Mouse (Mus musculus) limb, embryonic 12.5 days (tissue): ENCODE results near the gene Tmem54. TPM values are rescaled to one million over a fixed set of nuclear protein-coding genes. Genes with fewer than 3 reads are reported as not detected.

Experiments used
- ATAC-seq: fragments of 200-750 bp; cut with Nextera tagmentation; 2 replicates; pipeline ENCODE4 v1.8.0; 2017; ENCODE audit warnings: low read depth, moderate TSS enrichment; ENCODE audit not compliant: insufficient number of reproducible peaks, insufficient read depth, low FRiP score, low TSS enrichment
- H3K27ac ChIP-seq: fragments of 300-500 bp; sonication (generic); 2 replicates; pipeline ENCODE4 v1.5.1; 2016; ENCODE audit warnings: mild to moderate bottlenecking, moderate library complexity
- H3K27me3 ChIP-seq: fragments of 300-500 bp; sonication (generic); 2 replicates; pipeline ENCODE4 v1.6.1; 2016; ENCODE audit warnings: mild to moderate bottlenecking, moderate library complexity
- H3K36me3 ChIP-seq: fragments of 300-500 bp; sonication (generic); 2 replicates; pipeline ENCODE4 v1.6.1; 2016; ENCODE audit warnings: mild to moderate bottlenecking, moderate library complexity
- H3K4me1 ChIP-seq: fragments of 300-500 bp; sonication (generic); replicated peaks from 2 replicates; pipeline ENCODE4 v1.6.1; 2016
- H3K4me2 ChIP-seq: fragments of 300-500 bp; sonication (generic); 2 replicates; pipeline ENCODE4 v1.6.1; 2016; ENCODE audit warnings: mild to moderate bottlenecking, moderate library complexity
- H3K4me3 ChIP-seq: fragments of 300-500 bp; sonication (generic); replicated peaks from 2 replicates; pipeline ENCODE4 v1.5.1; 2016; ENCODE audit warnings: mild to moderate bottlenecking
- H3K9ac ChIP-seq: fragments of 300-500 bp; sonication (generic); replicated peaks from 2 replicates; pipeline ENCODE4 v1.6.1; 2016; ENCODE audit warnings: mild to moderate bottlenecking, moderate library complexity
- H3K9me3 ChIP-seq: fragments of 300-500 bp; sonication (generic); 2 replicates; pipeline ENCODE4 v1.6.1; 2016; ENCODE audit warnings: mild to moderate bottlenecking, moderate library complexity
- WGBS: fragments of 180-500 bp; shearing (Covaris S2); methylation state at CpG from one replicate; pipeline ENCODE4 v1.1.7; 2016; 5-methylcytosine and 5-hydroxymethylcytosine counted together
- polyA plus RNA-seq: library from polyadenylated mRNA; unstranded; fragments of >200 nt; fragmentation: Nextera tagmentation; extraction: Ambion mirVana; gene quantifications from 2 replicates; pipeline ENCODE4 v1.2.1, GENCODE M21; 2016

Tmem54 gene
- polyA plus RNA-seq, 1 experiment from 2014 or later: 4.2 TPM

DNA sequence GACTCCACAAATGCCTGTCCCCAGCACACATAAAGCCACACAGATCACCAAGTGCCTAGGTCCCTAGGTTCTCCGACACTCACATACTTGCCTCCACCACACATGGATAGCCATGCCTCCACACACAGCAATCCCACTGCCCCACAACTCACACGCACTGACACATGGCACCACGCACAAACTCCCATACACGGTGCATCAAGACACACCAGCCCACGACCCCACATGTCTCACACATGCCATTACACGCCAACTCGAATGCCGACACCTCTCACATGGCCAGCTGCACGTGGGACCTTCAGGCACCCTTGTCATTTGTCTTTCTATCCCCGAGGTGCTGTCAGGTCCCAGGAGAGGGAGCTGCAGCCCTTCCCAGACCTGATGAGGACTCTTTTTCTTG, 14.4 kb downstream of the Tmem54 start:
- Histone ChIP-seq H3K36me3 (no peaks in the 10 kb centered on the region), H3K9me3 (no peaks in the 10 kb centered on the region), H3K27ac (no peak overlapping the region), H3K4me2 (no peak overlapping the region), H3K4me3 (no peak overlapping the region), H3K9ac (no peak overlapping the region), H3K4me1 (peaks cover 18% of the 10 kb centered on the region), H3K27me3 (peaks cover 85% of the 10 kb centered on the region)
- no peak for ATAC-seq
- whole genome bisulfite sequencing: 73% methylated on average over 10 of the region's 10 CpGs

DNA sequence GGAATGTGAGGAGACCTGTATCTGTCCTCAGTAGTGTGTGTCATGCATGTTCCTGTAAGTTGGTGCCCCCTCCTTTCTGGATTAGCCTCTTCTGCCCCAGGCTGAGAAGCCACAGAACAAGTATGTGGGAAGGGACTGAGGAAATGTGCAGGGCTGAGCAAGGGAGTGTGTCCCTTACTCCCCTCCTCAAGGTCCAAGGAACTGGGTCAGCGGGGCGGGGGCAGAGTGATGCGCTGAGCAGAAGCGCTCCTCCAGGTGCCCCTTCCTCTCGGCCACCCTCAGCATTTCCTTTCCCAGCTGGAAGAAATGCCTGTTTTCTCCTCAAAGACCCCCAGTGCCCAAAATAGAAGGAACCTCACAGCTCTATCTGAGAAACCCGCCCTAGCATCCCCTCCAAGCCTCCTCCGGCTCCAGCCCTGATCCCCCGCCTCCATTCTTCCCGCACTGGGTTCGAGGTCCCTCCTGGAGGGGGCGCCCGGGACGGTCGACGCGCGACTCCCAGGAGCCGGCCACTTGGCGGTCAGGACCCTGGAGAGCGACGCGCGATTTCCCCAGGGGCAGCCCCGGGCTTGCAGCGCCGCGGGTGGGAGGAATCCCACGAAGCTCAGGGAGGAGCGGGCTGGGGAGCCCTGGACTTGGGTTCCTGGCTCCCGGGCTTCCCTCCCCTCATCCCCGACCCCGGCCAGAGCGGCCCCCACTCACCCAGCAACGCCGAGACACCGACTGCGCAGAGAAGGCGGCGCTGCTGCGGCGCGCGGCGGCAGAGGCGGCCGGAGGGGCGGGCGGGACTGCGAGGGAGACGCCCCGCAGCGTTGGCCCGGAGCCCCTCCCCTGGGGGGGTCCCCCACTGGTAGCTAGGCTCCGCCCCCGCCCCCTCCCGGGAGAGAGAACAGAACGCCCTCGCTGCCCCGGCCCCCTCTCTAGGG, 15.4 kb downstream of the Tmem54 start:
- WGBS: under 1% methylated on average over 59 of the region's 59 CpGs
- Histone ChIP-seq H3K27me3 (peaks cover 85% of the 10 kb centered on the region), H3K4me3 (peak overlapping the region; percentile 47), H3K9ac (peak overlapping the region; percentile 27; the same call in 1 of the 2 replicates), H3K27ac (no peak overlapping the region), H3K4me1 (peaks cover 25% of the 10 kb centered on the region), H3K36me3 (no peaks in the 10 kb centered on the region), H3K9me3 (no peaks in the 10 kb centered on the region), H3K4me2 (peak overlapping the region; percentile 89)
- ATAC-seq: no peak

DNA sequence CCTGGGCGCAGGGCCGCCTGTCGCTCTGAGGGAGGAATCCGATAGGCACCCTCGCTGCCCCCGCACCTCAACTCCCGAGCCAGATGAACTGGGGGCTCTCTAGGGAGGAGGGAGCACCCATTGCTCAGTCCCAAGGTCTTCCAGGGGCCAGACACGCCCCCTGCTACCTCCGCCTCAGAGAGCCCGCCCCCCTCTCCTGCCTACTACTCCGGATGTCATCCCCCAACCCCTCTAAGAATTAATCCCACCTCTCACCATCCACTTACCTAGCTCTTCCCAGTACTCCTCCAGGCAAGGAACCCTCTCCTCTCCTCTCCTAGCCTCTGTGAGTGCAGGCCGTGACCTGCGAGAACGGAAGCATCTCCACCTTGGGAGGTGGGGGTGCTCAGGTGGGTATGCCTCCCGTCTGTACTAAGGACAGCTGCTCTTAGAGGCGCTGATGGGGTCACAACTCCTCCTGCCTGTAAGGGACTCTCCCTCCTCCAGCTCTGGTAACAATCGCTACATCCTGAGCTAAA, 16.3 kb downstream of the Tmem54 start, which contains the start of gene Hpca:
Gene Hpca, minus strand, starts transcription at position 468 of the 518 bp plus-strand sequence.
- Histone ChIP-seq H3K4me2 (peak within 1 kb of the TSS; percentile 89), H3K27ac (no peak within 1 kb of the TSS), H3K4me1 (peaks cover 29% of the 10 kb centered on the region), H3K4me3 (peak within 1 kb of the TSS; percentile 47), H3K27me3 (peaks cover 89% of the 10 kb centered on the region), H3K9ac (peak within 1 kb of the TSS; percentile 27; the same call in 1 of the 2 replicates), H3K9me3 (no peaks in the 10 kb centered on the region), H3K36me3 (no peaks in the 10 kb centered on the region)
- ATAC-seq: no peak
- 1% methylated on average over 16 of the region's 17 CpGs for WGBS

GRCm38 (mm10) chr4:129122107-129122506, 16.8 kb downstream of the Tmem54 start:
- no peak for ATAC-seq
- 31% methylated on average over 9 of the region's 9 CpGs for WGBS
- no peak overlapping the region for H3K27ac ChIP-seq
- H3K9me3 ChIP-seq: no peaks in the 10 kb centered on the region
- peaks cover 29% of the 10 kb centered on the region for H3K4me1 ChIP-seq
- H3K36me3 ChIP-seq: no peaks in the 10 kb centered on the region
- no peak overlapping the region for H3K9ac ChIP-seq
- peaks cover 87% of the 10 kb centered on the region for H3K27me3 ChIP-seq
- no peak overlapping the region for H3K4me2 ChIP-seq
- H3K4me3 ChIP-seq: peak overlapping the region; percentile 47; the same call in 1 of the 2 replicates

- H3K9ac ChIP-seq: no peak overlapping the region
- 33% methylated on average over 8 of the region's 8 CpGs for WGBS
- H3K4me2 ChIP-seq: no peak overlapping the region
- no peak for ATAC-seq
- H3K4me1 ChIP-seq: peaks cover 29% of the 10 kb centered on the region
- no peaks in the 10 kb centered on the region for H3K36me3 ChIP-seq
- no peak overlapping the region for H3K4me3 ChIP-seq
- H3K27ac ChIP-seq: no peak overlapping the region
- peaks cover 87% of the 10 kb centered on the region for H3K27me3 ChIP-seq
- no peaks in the 10 kb centered on the region for H3K9me3 ChIP-seq
These were observed 17.4 kb downstream of the Tmem54 start for GRCm38 (mm10) chr4:129122719-129123118.

GRCm38 (mm10) chr4:129124652-129125146, 19.4 kb downstream of the Tmem54 start:
- Histone ChIP-seq H3K4me1 (peaks cover 41% of the 10 kb centered on the region), H3K9ac (no peak overlapping the region), H3K9me3 (no peaks in the 10 kb centered on the region), H3K27ac (no peak overlapping the region), H3K4me3 (no peak overlapping the region), H3K36me3 (no peaks in the 10 kb centered on the region), H3K4me2 (peak overlapping the region; percentile 7; the same call in 1 of the 2 replicates), H3K27me3 (peaks cover 71% of the 10 kb centered on the region)
- WGBS: 7% methylated on average over 13 of the region's 13 CpGs
- ATAC-seq: no peak

- Histone ChIP-seq H3K27me3 (peaks cover 59% of the 10 kb centered on the region), H3K36me3 (no peaks in the 10 kb centered on the region), H3K27ac (no peak overlapping the region), H3K4me3 (0 out of 2 replicates have a peak overlapping the region, but pooled peaks have one; percentile 5), H3K9me3 (no peaks in the 10 kb centered on the region), H3K4me2 (peak overlapping the region; percentile 33), H3K4me1 (peaks cover 44% of the 10 kb centered on the region), H3K9ac (no peak overlapping the region)
- no peak for ATAC-seq
- WGBS: 20% methylated on average over 19 of the region's 19 CpGs
These were observed 20.5 kb downstream of the Tmem54 start for GRCm38 (mm10) chr4:129125736-129126451.

DNA sequence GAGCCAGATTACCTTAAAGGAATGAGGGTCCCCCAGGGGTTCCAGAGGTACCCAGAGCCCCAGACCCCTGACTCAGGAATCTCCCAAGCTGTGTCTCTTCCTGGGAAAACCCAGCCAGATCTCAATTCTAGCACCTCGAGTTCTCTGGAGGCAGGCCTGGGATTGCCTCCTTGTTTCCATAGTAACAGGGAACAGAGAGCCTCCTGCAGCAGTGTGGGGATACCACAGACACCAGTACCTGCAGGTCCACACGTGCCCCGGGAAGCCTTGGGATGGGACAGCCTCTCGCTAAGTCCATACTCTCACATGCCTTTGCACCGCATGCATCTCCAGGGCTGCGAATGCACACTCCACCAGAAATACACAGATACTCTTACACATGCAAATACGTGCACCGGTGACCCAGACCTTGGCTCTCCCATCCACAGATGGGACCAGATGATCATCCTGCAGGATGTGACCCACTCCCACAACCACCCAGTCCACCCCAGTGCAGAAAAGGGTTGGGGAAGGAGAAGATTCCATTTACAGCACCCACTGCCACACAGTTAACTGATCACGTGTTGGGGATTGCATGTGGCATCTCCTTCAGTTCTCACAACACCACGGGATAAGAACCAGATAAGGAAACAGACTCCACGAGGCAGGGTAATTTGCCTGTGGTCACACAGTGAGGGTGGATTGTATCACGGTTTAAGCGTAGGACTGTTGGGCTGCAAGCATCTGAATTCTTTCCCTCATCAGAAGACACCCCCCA, 23.4 kb downstream of the Tmem54 start:
- peak overlapping the region; percentile 50; the same call in 1 of the 2 replicates for H3K27ac ChIP-seq

DNA sequence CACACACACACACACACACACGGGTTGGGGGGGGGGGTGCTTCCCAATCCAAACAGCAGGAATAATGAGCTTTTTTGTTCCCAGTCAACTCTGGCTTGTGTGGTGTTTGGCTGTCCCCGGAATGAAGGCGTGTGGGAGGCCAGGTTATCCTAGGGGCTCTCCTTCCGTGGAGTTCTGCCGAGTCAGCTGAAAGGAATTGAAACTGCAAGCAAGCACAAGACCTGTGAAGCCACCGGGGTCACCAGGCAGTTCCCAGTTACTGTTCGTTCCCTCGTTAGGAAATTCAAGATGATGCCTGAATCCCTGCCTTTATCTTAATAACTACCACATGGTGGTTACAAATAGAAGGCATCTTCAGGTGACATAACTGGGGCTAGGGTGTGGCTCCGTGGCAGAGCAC, 24.0 kb downstream of the Tmem54 start:
- Histone ChIP-seq H3K4me1 (peaks cover 39% of the 10 kb centered on the region), H3K4me3 (no peak overlapping the region), H3K4me2 (no peak overlapping the region), H3K9me3 (no peaks in the 10 kb centered on the region), H3K27me3 (peaks cover 24% of the 10 kb centered on the region), H3K9ac (no peak overlapping the region), H3K27ac (no peak overlapping the region; the same call in 1 of the 2 replicates), H3K36me3 (no peaks in the 10 kb centered on the region)
- ATAC-seq: no peak
- 44% methylated on average over 9 of the region's 9 CpGs for WGBS

More for the DNA sequence above, 23.4 kb downstream of the Tmem54 start:
- peaks cover 30% of the 10 kb centered on the region for H3K27me3 ChIP-seq
- H3K4me2 ChIP-seq: no peak overlapping the region
- no peak overlapping the region for H3K4me3 ChIP-seq
- H3K9ac ChIP-seq: no peak overlapping the region; the same call in 1 of the 2 replicates
- WGBS: 64% methylated on average over 13 of the region's 13 CpGs
- H3K36me3 ChIP-seq: no peaks in the 10 kb centered on the region
- H3K9me3 ChIP-seq: no peaks in the 10 kb centered on the region
- peaks cover 39% of the 10 kb centered on the region for H3K4me1 ChIP-seq
- ATAC-seq: no peak

DNA sequence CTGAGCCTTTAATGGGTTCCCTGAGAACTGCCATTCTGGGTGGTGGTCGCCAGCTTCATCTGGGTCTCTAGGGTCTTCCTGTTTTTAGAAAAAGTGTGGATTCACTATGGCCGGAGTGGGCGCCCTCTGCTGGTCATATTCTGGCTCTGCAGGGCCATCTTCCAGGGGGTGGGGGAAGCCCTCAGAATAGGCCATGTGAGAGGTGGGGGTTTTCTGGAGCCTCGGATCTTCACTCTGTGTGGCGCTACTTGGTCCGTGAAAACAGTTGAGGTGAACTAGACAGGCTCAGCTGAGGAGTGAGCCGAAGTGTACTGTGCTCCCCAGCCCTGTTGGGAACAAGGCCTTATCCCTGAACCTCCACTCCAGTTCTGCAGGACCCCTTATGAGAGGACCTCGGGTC, 24.8 kb downstream of the Tmem54 start:
- H3K27me3 ChIP-seq: peaks cover 20% of the 10 kb centered on the region
- H3K4me3 ChIP-seq: peak overlapping the region; percentile 35
- H3K27ac ChIP-seq: peak overlapping the region; percentile 74
- peak overlapping the region; percentile 53 for H3K4me2 ChIP-seq
- H3K4me1 ChIP-seq: peaks cover 41% of the 10 kb centered on the region
- H3K9ac ChIP-seq: no peak overlapping the region
- no peaks in the 10 kb centered on the region for H3K9me3 ChIP-seq
- WGBS: 5% methylated on average over 8 of the region's 8 CpGs
- H3K36me3 ChIP-seq: no peaks in the 10 kb centered on the region
- ATAC-seq: peak; percentile 32; the same call in 1 of the 2 replicates
